8 mouse cellular contexts compared by ENCODE assay signal in genomic region chr16:94601540-94601953, GRCm38 (mm10). TPM values are rescaled to one million over a fixed set of nuclear protein-coding genes. Genes with fewer than 3 reads are reported as not detected.
DNase-seq lines count a peak whose midpoint lies in the region; ATAC-seq lines count a peak whose summit lies in the region.

No protein-coding gene starts in this region.

- H3K9me3 ChIP-seq in liver, embryonic 15.5 days (replicated peaks), result no peaks in the 10 kb centered on the region

- peaks cover 82% of the 10 kb centered on the region for H3K4me1 ChIP-seq in liver, embryonic 15.5 days (replicated peaks)

- H3K27me3 ChIP-seq in liver, embryonic 15.5 days, result no peaks in the 10 kb centered on the region

- intact Hi-C loops in heart, postnatal 14 days (cut with DNase I), result no loop called here

- no peak overlapping the region for H3K4me2 ChIP-seq in liver, embryonic 15.5 days

- peak overlapping the region; percentile 20; the same call in 1 of the 2 replicates for H3K27ac ChIP-seq in liver, embryonic 15.5 days (replicated peaks)

- no peaks in the 10 kb centered on the region for H3K36me3 ChIP-seq in liver, embryonic 15.5 days (replicated peaks)

- WGBS in liver, embryonic 15.5 days (ENCODE audit: insufficient replicate concordance), result 28% methylated on average over 6 of the region's 6 CpGs

- no peak overlapping the region for H3K9ac ChIP-seq in liver, embryonic 15.5 days

- no peak overlapping the region for H3K4me3 ChIP-seq in liver, embryonic 15.5 days (replicated peaks)

- ATAC-seq in liver, embryonic 15.5 days (ENCODE audit: insufficient read depth), result peak; percentile 44; the same call in 1 of the 2 replicates
- ATAC-seq in erythroblast, adult 5-6 weeks (replicated peaks; ENCODE audit: low FRiP score, poor library complexity, severe bottlenecking), result no peak

- DNase-seq in right cerebral cortex, adult 18-20 months, result peak; percentile 75
- no peak for DNase-seq in right cerebral cortex, postnatal 4 days
- peak; percentile 63 for DNase-seq in embryo, embryonic 11 days
- DNase-seq in heart, postnatal 14 days, result peak; percentile 56 to 58
- DNase-seq in kidney, postnatal 25 days, result peak; percentile 74 to 87
- DNase-seq in retina, embryonic 14.5 days (ENCODE audit: low spot score), result peak; percentile 37

RNA-seq across cellular contexts. Expression of gene Dyrk1a, which starts 31.7 kb away (rescaled TPM):
- 10 to 100 TPM; 68.6 to 69.6 TPM for total RNA-seq in heart, postnatal 14 days (2021)
- polyA plus RNA-seq in liver, embryonic 15.5 days (2015; fragmentation: Nextera tagmentation; extraction: Ambion mirVana), result 4.3 and 4.4 TPM in 2 replicates
- total RNA-seq in erythroblast, adult 5-6 weeks (2015; ENCODE audit: low replicate concordance), result 34.3 and 65.1 TPM in 2 replicates
- 60.3 and 66.8 TPM in 2 replicates for total RNA-seq in erythroblast, adult 5-6 weeks (2017; ENCODE audit: low replicate concordance)
